Mouse (Mus musculus) layer of hippocampus, adult 8-10 months (tissue): Measurements from ENCODE around the gene Snrnp70. TPM values are rescaled to one million over a fixed set of nuclear protein-coding genes. Genes with fewer than 3 reads are reported as not detected.

Experiments used
- DNase-seq, 2 experiments: peaks; one replicate each; pipeline ENCODE4 v3.0.0; 2022; ENCODE audit warnings: low spot score in 2 of 2
- total RNA-seq, 4 experiments: library from RNA; stranded (reverse); gene quantifications; 2 replicates each; pipeline ENCODE4 v1.2.4; 2022

Snrnp70 gene
- 100 to 1,000 TPM; 387 to 503 (median 439) TPM for total RNA-seq

GRCm38 (mm10) chr7:45395578-45396336 lies at the start of gene Snrnp70:
Gene Snrnp70 (minus strand): TSS chr7:45395742.
- peak; percentile 100 for DNase-seq

DNA sequence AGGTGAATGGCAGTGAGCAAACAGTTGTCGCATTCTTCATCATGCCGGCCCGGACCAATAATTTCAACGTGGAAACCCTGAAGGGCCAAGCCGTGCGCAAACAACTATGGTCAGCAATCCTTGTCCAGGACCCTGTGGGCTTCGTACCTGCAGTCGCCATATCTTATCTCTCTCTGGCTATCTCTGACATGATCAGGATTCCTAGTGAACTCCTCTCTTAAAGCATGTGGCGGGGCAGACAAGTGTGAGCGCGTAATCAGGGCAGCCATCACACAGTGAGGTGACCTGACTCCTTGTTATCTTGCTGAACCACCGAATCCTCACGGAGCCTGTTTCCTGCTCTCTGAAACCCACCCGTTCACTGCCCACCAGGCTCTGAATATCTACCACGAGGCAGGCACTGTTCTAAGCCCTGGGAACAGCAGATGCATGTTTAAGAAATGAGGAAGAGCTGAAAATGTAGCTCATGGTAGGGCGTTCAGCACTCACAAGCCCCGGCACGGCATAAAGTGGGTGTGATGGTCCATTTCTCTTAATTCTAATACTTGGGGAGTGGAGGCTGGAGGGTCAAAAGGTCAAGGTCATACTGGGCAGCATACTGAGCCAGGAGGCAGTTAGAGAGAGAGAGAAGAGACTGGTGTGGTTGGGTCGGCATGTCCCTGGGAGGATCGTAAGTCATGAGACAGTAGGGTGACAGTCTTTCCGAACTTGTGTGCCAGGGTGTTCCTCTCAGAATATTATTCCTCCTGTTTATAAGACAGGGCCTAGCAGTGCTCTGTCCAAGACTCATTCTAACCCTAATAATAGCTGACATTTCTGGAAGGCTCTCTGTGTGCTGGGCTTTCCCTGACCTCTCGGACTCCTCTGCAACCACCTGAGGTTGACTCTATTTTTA lies 48.2 kb upstream of the Snrnp70 start:
- DNase-seq: no peak

GRCm38 (mm10) chr7:45437521-45438276 lies 42.2 kb upstream of the Snrnp70 start, which contains the start of gene Ruvbl2:
Gene Ruvbl2 (minus strand): TSS chr7:45438096.
- no peak for DNase-seq

DNA sequence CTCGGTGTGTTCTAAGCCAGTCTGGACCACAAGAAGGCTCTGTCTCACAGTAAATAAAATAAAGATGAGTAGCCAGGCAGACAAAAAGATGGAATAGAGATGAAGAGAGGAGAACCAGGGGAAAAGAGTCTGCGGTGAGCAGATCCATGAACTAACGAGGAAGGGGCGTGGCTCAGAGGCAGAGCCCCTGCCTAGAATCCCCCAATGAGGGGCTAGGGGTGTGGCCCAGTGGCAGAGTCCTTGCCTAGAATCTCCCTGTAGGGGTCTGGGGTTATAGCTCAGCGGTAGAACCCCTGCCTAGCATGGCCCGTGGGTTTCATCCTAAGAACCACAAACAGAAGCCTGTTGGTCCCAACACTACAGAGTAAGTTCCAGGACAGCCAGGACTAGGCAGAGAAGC lies 41.5 kb upstream of the Snrnp70 start:
- no peak for DNase-seq

DNA sequence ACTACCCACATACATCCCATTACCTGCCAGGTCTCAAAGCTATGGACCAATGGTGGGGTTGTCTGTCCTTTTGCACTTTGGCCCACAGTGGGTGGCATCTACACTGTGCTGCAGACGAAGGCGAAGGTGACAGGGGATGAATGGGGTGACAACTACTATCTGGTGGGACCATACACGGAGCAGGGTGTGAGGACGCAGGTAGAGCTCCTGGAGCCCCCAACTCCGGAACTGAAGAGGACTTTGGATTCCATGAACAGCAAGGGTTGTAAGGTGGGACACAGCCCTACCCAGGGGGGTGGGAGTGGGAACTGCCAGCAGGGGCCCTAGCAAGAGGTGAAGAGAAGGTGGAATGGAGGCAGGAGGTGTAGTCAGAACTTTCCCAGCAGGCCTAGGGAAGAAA lies 40.9 kb upstream of the Snrnp70 start:
- DNase-seq: no peak

DNA sequence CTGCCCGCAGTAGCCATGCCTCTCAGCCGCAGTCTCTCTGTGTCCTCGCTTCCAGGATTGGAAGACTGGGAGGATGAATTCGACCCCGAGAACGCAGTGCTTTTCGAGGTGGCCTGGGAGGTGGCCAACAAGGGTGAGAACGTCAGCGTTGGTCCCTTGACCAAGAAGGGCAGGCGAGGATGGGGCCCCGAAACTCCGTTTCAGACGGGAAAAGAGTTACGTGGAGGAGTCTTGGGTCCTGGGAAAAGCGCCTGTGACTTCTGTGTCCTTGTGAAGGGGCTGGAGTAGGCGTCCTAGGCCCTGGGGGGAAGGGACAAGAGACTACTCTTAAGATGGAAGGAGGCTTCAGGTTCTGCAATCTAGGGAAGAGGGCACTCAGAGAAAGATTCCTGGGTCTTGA lies 39.5 kb upstream of the Snrnp70 start:
- DNase-seq: no peak

DNA sequence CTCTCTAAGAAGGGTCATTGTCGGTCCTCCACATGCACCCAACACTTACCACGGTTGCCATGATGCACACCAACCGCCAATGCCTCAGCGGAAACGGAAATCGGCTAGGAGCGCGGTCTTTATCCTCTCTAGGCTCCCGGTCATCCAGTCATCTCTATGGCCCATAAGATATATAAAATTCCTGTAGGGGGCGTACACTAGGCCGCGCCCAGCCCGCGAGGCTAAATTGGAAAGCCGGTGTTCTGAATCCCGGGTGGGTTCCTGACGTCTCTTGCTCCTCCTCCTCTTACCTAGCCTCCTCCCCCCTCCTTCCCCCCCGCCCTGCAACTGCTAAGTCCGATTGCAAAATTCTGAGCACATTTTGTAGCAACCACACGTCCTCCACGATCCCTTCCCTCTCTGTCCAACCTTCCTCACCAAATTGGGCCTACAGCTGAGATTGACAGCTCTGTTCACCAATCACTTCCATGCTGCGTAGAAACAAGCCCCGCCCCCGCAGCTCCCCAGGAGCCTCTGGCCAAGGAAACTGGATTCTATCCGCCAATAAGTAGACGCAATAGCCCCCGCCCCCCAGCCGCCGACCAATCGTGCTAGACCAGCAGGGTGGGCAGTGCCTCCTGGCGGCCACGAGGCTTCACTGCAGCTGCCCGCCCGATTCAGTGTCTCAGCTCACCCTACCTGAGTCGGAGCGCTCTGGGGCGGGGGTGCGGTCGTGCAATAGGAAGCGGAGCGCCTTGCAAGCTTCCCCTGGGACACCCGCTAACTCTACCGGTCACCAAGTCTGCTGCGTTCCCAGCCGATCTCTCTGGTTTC lies 38.9 kb upstream of the Snrnp70 start, which contains the start of gene Gys1:
Gene Gys1 (plus strand): TSS at position 642 of the 813 bp plus-strand sequence.
- peak; percentile 100 for DNase-seq

DNA sequence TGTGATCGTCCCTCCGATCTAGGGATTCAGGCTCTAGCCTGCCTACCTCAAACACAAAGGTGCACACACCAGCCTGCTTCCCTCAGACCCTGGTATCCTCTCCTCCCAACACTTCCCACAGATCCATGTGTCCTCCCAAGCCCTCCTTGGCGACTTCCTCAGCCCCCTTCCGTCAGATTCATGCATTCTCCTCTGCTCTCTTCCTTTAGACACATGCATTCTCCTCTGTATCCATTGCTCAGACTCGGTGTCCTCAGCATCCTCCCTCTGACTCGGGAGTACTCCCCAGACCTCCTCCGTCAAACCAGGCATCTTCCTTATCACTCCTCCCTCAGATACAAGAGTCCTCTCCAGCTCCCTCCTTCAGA lies 38.3 kb upstream of the Snrnp70 start:
- DNase-seq: no peak

DNA sequence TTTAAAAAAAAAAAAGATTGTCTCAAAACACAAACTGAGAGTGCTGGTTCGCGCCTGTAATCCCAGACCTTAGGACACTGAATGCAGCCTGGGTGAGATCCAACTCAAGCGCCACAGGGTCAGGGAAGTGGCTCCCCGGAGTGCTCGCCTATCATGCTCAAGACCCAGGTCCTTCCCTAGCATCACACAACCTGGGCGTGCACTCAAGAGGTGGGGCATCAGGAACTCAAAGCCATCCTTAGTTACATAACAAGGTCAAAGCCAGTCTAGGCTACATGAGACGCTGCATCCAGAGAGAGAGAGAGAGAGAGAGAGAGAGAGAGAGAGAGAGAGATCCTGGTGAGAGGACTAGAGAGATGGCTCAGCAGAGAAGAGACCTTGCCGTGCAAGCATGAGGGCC lies 31.0 kb upstream of the Snrnp70 start:
- no peak for DNase-seq

GRCm38 (mm10) chr7:45421194-45421593 lies 25.7 kb upstream of the Snrnp70 start:
- no peak for DNase-seq

- no peak for DNase-seq
Observed at GRCm38 (mm10) chr7:45420615-45420919, 25.0 kb upstream of the Snrnp70 start, which contains the start of gene Lhb. Gene Lhb (plus strand): TSS chr7:45420820.

DNA sequence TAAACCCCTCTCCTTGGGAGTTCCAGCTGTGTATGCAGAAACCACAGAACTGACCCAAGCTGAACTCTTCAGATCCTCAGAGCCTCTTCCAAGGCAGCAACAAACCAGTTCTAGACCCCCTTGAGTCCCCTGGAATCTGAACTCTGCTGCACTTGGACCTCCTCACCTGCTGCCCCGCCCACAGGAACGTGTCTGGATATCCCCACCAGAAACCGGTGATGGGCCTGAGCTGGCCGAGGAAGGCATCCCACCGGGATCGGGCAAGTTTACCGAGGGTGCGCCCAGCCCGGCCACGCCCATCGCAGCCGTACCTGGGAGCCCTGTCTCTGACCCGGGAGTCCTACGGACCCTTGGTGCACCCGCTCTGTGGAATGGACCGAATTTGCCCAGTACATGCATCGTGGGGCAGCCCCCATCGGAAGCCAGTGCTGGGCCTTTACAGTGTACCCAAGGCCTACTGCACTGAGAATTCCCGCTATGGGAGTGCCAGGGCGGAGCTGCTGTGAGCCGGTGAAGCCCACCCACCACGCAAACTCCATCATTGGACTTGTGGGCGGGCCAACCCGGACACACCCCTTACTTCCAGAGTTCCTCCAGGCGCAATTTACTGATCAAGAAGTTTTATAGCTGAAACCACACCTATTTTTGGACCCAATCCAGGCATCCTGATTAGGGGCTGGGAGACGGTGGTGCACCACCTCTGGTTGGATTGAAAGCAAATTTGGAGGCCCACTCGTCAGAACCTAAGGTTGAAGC lies 24.5 kb upstream of the Snrnp70 start:
- no peak for DNase-seq

GRCm38 (mm10) chr7:45417962-45418492 lies 22.5 kb upstream of the Snrnp70 start:
- DNase-seq: no peak

- no peak for DNase-seq
Observed at GRCm38 (mm10) chr7:45415636-45416035, 20.1 kb upstream of the Snrnp70 start.

DNA sequence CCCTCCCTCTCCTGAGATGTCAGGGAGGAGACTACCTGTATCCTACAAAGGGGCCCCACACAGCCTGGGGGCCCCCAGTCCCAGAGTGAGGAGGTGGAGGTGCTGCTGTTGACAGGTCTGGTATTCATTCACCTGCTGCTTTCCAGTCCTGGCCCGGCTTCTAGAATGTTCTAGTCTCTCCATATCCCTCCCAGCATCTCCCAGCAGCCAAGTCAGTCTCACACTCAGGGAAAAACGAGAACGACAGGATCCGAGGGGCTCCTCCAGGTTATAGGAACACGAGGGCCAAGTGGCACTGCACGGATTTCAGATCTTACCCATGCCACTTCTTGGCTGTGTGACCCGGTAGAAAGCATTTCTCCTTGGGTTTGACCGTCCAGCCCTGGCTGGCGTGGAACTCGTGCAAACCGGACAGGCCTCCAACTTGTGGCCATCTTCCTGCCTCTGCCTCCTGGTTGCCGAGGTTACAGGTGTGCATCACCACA lies 19.2 kb upstream of the Snrnp70 start:
- DNase-seq: no peak

DNA sequence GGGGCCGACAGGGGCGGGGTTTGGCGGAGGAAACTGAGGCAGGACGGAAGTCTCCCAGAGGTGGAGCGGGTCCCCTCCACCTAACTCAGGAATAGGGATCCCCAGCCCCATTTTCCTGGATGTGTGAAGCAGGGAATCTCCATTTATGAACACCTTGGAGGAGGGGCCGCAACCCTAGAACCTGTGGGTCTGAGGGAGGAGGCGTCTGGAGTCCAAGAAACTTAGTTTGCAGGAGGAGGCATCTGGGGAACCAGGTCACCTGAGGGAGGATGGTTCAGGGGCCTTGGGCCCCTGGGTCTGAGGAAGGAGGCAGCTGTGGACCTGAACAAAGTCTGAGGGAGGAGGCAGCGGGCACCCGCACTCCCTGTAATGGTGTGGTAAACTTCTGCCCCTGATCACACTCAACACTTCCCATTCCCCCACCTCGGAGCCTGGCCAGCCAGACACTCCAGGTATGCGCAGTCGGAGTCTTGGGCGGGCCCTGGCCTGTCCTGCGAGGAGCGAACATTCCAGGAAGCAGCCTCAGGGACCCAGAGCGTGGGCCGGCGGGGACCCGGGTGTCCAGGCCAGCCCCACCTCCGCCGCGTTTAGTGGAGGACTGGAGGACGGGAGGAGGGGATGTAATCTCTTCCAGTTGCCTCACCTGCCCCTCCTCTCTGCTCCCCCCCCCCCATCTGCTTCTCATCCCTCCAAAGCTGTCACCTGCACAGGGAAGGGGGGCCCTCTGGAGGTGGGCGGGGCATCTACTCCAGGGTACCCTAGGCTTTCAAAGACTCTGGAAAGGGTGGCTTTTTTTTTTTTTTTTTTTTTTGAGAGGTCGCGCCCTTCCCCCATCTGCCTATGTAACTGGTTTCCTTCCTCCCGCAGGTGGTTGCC lies 18.6 kb upstream of the Snrnp70 start:
- no peak for DNase-seq

DNA sequence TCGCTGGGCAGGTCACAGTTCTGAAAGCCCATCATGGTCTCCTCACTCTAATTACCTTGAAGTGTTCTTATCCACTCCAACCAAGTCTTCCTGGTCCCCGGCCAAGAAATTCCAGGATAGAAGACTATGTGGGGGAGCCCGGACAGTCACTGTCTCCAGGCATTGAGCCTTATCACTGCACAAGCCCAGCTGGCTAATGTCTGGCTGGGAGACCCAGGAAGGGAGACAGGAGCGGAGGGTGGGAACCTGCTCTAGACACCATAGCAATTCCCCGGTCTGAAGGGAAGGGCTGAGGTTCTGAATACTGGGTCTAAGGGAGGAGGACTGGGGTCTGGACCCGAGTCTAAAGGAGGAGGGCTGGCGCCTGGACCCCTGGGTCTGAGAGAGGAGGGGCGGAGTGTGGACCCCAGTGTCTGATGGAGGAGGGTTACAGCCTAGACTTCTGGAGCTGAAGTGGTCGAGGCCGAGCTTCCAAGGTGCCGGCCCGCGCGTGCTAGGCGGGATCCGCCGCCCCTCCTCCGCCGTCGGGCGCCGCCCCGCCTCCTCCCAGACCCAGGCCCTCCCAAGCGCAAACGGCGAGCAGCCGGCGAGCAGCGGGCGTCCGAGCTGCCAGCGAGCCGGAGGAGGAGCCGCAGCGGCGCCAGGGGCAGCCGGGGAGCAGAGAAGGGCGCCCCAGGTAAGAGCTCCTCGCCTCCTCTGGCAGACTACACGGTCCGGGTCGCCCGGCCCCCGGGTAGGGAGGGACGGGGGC lies 17.7 kb upstream of the Snrnp70 start, which contains the start of gene Ntf5:
Gene Ntf5 (plus strand): TSS at position 583 of the 751 bp plus-strand sequence.
- DNase-seq: no peak

GRCm38 (mm10) chr7:45412421-45412820 lies 16.9 kb upstream of the Snrnp70 start:
- DNase-seq: no peak
